Mouse (Mus musculus) natural killer cell, adult 2 months (primary cell): ENCODE results near the gene Elane.

Source experiments
- DNase-seq, 2 experiments: peaks; one replicate each; pipeline ENCODE4 v3.0.0; 2022; ENCODE audit warnings: low spot score in 2 of 2

Elane gene

DNA sequence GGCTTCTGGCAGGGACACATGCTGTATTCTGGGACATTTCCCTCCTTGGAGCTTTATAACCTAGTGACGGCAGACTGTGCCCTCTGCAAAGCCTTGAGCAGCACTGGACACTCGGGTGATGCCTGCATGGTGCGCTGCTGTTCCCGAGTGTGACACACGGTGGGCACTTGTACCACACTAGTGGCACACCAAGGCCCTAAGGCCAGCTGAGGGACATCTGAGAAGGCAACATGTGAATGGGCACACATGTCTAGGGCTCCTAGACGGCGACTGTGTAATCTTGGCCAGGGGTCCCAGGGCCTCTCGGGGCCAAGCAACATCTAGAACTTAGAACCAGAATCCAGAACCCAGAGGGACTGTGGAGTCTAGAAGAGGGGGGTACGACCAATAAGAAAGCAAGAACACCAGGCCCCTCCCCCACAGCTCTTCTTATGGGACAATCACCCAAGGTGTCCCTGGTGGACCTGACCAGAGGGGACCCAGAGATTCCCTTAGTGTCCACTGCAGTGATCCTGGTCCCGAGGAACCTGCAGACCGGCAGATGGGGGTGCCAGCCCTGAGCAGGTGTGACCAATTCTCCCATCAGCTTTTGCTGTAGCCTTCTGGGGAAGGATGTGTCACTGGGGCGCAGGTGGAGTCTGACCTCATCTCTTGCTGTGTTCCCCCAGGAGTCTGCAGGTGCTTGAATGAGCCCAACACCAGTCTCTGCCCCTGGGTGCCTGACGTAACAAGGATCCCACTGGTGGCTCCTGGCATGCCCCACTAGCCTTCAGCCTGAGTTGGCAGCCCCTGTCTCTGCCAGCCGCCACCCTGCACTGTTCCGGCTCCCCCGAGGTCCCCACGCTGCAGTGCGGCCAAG lies 44.1 kb downstream of the Elane start:
- no peak for DNase-seq

DNA sequence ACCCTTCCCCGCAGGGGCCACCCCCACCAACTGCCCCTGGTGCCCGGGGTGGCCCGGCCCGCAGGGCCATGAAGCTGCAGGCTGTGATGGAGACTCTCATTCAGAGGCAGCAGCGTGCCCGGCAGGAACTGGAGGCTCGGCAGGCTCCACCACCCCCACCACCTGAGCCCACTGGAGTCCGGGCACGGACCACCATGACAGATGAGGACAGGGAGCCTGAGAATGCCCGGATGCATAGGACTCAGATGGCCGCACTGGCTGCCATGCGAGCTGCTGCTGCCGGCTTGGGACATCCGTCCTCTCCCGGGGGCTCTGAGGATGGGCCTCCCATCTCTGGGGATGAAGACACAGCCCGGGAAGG lies 44.8 kb downstream of the Elane start:
- DNase-seq = no peak

DNA sequence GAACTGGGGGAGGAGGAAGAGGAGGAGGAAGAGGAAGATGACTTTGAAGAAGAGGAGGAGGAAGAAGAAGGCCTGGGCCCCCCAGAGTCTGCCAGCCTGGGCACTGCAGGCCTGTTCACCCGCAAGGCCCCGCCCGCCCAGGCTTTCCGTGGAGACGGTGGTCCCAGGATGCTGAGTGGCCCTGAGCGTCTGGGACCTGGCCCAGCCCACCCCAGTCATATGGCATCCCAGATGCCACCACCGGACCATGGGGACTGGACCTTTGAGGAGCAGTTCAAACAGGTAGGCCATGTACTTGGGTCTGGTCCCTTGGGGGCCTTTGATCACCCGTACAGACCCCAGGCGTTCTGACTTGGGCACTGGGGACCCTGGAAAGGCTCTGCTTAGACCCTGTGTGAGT lies 45.8 kb downstream of the Elane start:
- DNase-seq = no peak

DNA sequence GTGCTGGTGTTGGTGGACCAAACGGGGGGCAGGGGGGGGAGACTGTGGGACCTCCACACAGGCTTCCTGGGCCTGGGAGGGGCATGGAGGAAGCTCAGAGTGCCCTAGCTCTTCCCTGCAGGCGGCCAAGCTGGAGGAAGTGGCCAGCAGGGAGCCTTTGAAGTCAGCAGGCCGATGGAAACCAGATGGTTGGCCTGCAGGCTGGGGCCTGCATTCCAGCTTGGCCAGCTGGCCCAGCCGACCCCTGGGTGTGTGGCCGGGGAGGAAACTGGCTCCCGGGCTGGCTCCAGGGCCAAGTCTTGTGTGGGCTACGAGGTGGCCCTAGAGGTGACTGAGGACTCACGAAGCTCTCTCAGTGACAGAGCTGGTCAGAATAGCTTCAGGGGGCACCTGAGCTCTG lies 46.7 kb downstream of the Elane start:
- DNase-seq = no peak

DNA sequence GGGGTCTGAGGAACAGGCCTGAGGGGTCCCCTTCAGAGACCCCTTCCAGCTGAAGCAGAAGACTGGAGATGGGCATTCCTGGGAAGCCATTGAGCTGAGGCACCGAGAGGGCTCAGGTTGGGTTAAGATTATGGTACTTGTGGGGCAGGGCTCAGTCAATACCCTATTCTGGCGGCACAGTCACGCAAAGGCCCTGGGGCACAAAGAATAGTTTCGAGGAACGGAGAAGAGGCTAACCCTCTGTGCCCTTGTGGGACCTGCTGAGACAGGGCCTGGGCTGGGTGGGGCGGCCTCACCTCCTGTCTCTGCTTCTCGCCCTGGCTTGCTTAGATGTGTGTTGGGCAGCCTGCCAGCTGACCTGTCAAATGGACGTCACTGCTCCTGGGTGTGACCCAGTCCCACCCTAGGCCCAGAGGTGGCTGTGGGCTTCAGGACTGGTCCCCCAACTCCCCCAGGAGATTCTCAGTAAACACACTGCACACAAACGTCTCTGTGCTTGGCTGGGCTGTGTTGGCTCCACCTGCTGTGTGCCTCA lies 47.2 kb downstream of the Elane start:
- DNase-seq = peak; percentile 67 to 76

DNA sequence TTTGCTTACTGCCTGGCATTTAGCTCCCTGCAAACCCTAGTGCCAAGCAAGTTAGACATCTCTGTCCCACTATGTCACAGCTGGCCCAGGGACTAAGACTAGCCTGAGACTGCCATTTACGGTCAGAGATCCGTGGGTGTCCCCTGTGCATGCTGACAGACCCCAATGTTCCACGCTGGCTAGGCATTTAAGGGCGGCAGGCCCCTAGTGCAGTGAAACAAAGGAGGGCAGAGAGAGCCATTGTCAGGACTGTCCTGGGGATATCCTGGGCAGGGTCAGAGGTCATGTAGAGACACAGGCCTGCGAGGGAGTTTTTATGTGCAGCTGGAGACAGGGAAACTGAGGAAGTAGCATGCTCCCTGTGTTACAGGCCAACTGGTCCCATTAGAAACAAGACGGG lies 47.8 kb downstream of the Elane start:
- DNase-seq = no peak

DNA sequence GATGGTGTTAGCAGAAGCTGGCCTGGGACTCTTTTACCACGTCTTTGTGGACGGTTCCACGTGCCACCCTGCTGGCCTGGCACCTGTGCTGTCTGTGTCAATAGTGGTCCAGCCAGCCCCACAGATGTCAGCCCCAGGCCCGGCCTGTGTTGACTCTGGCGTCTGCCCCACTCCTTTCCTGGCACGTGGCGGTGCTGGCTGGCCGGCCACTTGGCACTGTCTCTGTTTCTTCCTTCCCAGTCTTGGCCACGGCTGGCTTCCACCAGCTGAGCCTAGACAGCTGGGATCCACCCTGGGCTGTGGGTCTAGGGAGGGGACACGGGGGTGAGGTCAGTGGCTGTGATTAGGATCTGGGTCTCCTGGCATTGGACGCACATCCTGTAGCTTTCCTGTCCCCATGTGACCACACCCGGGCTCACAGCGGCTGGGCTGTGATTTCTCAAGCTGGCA lies 48.2 kb downstream of the Elane start:
- DNase-seq = no peak

DNA sequence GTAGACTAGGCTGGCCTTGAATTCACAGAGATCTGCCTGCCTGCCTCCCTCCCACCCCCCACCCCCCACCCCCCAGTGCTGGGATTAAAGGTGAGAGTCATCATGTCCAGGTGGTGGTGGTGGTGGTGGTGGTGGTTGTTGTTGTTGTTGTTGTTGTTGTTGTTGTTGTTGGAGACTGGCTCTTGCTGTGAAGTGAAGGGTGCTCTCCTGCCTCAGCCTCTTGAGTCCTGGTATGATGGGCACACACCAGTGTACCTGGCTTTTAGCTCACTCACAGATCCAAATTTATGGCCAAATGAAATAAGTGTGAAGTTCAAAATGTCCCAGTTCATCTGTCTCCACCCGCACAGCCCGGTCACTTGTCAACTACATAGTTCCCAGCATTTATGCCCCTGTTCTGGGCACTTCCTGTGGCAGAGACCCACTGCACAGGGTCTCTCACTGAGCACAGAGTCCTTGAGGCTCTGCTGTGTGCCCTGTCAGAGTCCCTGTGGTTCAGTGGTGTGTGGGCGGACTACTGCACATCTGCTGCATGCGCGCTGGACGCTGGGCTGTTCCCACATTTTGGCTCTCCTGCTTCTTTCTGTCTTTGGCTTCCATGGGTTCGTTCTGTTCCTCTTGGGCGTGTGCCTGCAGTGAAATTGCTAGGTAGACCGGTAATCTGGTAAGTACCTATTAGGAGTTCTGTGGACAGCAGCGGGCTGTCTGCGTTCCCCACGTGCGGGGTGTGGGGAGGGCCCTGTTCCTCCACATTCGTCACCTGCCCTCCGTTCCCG lies 48.9 kb downstream of the Elane start:
- DNase-seq = no peak

DNA sequence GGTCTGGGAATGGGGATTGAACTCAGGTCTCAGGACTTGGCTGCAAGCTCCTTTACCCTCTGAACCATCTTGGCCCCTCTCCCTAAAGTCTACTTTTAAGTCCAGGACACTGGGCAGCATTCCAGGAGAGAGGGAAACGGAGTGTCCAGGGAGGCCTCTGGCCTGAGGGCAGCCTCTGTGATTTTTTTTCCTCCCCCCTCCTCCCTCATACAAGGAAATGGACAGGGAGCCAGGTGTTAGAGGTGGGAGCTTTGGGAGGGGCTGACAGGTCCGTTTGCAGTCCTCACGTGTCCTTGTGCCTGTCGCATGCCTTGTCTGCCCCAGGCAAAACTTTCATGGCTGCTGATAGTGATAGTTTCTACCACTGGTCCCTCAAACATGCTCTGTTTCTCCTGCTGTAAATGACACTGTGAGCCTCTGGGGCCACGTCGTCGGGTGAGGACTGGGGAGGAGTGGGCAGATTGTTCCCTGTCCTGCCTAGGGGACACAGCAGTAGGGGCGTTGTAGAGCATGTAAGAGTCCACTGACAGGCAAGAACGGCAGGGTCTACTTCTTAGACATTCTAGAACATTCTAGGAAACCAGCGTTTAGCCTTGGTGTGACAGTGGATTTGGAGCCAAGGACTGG lies 50.4 kb downstream of the Elane start:
- no peak for DNase-seq

DNA sequence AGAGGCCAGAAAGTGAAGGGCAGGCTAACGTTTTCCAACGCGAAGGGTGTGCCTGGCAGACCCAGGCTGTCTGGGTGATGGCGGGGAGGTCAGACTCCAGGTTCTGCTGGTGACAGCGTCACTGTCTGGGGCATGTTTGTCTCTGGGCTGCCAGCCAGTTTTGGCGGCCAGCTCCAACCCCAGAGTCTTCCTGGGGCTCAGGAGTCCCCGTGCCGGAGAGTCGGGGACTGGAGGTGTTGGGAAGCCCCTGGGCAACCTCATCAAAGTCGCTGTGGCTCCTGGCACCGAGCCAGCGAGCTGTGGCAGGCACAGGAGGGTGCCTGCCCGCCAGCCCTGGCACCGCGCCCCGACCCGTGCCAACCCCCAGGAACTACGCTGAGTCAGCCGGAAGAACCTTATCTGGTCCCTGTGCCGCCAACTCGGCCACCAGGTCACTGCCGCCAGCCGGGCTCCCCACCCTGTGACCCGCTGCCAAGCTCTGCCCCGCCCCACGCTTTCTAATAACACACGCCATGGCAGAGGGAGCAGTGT lies 50.9 kb downstream of the Elane start:
- peak; percentile 94 to 95 for DNase-seq
